Mouse (Mus musculus): ENCODE results near the gene Hoxd4. TPM values are rescaled to one million over a fixed set of nuclear protein-coding genes. Genes with fewer than 3 reads are reported as not detected.

Gene Hoxd4
- polyA plus RNA-seq, 1 experiment from 2014 or later, result not detected

- peak; percentile 50 for DNase-seq (ENCODE audit: low spot score)
These were observed 42.0 kb upstream of the Hoxd4 start for GRCm38 (mm10) chr2:74669650-74670235.

GRCm38 (mm10) chr2:74670632-74671188, 41.0 kb upstream of the Hoxd4 start:
- 2% methylated on average over 3 of the region's 3 CpGs for WGBS
- Histone ChIP-seq H3K36me3 (ENCODE audit: control insufficient read depth, insufficient read depth, low read length) (no peaks in the 10 kb centered on the region), H3K9me3 (ENCODE audit: control insufficient read depth, low read length) (no peaks in the 10 kb centered on the region), H3K27ac (ENCODE audit: low read depth, low read length) (no peak overlapping the region), H3K4me1 (replicated peaks; ENCODE audit: control insufficient read depth, insufficient read depth, low read length) (peaks cover 9% of the 10 kb centered on the region; the same call in 1 of the 2 replicates), H3K27me3 (ENCODE audit: control insufficient read depth, insufficient read depth, low read length) (peaks cover 96% of the 10 kb centered on the region), H3K4me3 (ENCODE audit: low read depth, low read length) (no peak overlapping the region), H3K4me2 (ENCODE audit: low read depth, low read length, severe bottlenecking) (no peak overlapping the region), H3K9ac (ENCODE audit: low read length) (no peak overlapping the region)
- ATAC-seq (replicated peaks; ENCODE audit: low FRiP score) (no peak), DNase-seq (ENCODE audit: low spot score) (peak; percentile 14)

More at GRCm38 (mm10) chr2:74669650-74670235, 42.0 kb upstream of the Hoxd4 start:
- Histone ChIP-seq H3K36me3 (ENCODE audit: control insufficient read depth, insufficient read depth, low read length) (no peaks in the 10 kb centered on the region), H3K27ac (ENCODE audit: low read depth, low read length) (no peak overlapping the region), H3K9me3 (ENCODE audit: control insufficient read depth, low read length) (no peaks in the 10 kb centered on the region), H3K9ac (ENCODE audit: low read length) (no peak overlapping the region), H3K4me3 (ENCODE audit: low read depth, low read length) (no peak overlapping the region), H3K27me3 (ENCODE audit: control insufficient read depth, insufficient read depth, low read length) (peaks cover 95% of the 10 kb centered on the region), H3K4me1 (replicated peaks; ENCODE audit: control insufficient read depth, insufficient read depth, low read length) (peaks cover 9% of the 10 kb centered on the region; the same call in 1 of the 2 replicates), H3K4me2 (ENCODE audit: low read depth, low read length, severe bottlenecking) (no peak overlapping the region)
- 2% methylated on average over 14 of the region's 14 CpGs for WGBS
- no peak for ATAC-seq (replicated peaks; ENCODE audit: low FRiP score)

DNA sequence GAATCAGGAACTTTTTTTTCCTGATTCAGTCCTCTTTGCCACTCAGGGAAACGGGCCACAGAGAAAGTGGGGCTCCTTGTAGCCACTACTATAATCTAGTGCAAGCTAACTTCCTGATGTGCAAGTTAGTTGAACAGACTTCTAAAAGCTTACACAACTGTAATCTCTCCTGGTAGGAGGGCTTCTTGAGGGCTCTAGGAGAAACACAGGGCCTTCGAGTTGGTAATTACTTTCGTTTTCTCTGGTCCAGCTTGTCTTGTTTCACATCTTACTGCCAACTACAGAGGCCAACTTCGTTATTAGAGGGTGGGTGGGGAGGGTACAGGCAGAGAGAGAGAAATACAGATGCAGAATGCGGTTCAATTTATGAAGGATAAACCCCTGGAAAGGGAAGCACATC, 39.9 kb upstream of the Hoxd4 start:
- Histone ChIP-seq H3K27ac (ENCODE audit: low read depth, low read length) (no peak overlapping the region), H3K4me2 (ENCODE audit: low read depth, low read length, severe bottlenecking) (no peak overlapping the region), H3K9ac (ENCODE audit: low read length) (no peak overlapping the region), H3K36me3 (ENCODE audit: control insufficient read depth, insufficient read depth, low read length) (no peaks in the 10 kb centered on the region), H3K4me1 (replicated peaks; ENCODE audit: control insufficient read depth, insufficient read depth, low read length) (peaks cover 9% of the 10 kb centered on the region; the same call in 1 of the 2 replicates), H3K4me3 (ENCODE audit: low read depth, low read length) (no peak overlapping the region), H3K9me3 (ENCODE audit: control insufficient read depth, low read length) (no peaks in the 10 kb centered on the region), H3K27me3 (ENCODE audit: control insufficient read depth, insufficient read depth, low read length) (peaks cover 98% of the 10 kb centered on the region)
- WGBS, result 5% methylated on average over 5 of the region's 5 CpGs
- no peak for ATAC-seq (replicated peaks; ENCODE audit: low FRiP score)
- peak; percentile 33 for DNase-seq (ENCODE audit: low spot score)

GRCm38 (mm10) chr2:74672481-74673362, 39.0 kb upstream of the Hoxd4 start:
- Histone ChIP-seq H3K36me3 (ENCODE audit: control insufficient read depth, insufficient read depth, low read length) (no peaks in the 10 kb centered on the region), H3K4me3 (ENCODE audit: low read depth, low read length) (peak overlapping the region; percentile 7; the same call in 1 of the 2 replicates), H3K9ac (ENCODE audit: low read length) (no peak overlapping the region), H3K9me3 (ENCODE audit: control insufficient read depth, low read length) (no peaks in the 10 kb centered on the region), H3K4me1 (replicated peaks; ENCODE audit: control insufficient read depth, insufficient read depth, low read length) (peaks cover 9% of the 10 kb centered on the region; the same call in 1 of the 2 replicates), H3K27ac (ENCODE audit: low read depth, low read length) (no peak overlapping the region), H3K4me2 (ENCODE audit: low read depth, low read length, severe bottlenecking) (peak overlapping the region; percentile 35), H3K27me3 (ENCODE audit: control insufficient read depth, insufficient read depth, low read length) (peaks cover 98% of the 10 kb centered on the region)
- under 1% methylated on average over 40 of the region's 40 CpGs for WGBS
- peak; percentile 87 for DNase-seq (ENCODE audit: low spot score)
- ATAC-seq (replicated peaks; ENCODE audit: low FRiP score), result peak; percentile 47; the same call in 1 of the 2 replicates

DNA sequence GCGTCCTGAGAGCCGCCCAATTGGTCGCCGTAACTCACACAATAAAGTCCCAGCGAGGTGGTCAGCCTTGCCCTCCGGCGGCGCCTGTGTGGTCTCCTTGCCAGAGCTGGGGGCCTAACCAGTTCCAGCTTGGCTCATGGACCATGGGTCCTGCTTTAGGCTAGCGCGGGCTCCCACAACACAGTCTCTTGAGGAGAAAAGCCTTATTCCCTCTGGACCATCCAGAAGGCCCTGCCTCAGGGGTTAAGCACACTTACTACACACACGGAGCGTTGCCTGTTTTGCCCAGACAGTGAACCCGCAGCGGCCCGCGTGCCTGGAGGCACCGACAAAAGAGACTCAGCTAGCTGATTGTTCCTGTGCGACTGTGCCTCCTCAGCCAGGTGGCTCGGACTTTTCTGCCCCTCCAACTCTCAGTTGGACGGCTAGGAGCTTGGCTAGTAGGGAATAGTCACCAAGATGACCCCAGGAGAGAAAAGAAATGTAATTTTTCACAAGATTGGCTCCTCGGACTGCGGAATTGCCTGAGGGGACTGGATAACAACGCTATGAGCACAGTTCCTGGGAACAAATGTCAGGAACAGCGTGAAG, 37.8 kb upstream of the Hoxd4 start:
- Histone ChIP-seq H3K4me2 (ENCODE audit: low read depth, low read length, severe bottlenecking) (no peak overlapping the region), H3K27me3 (ENCODE audit: control insufficient read depth, insufficient read depth, low read length) (peaks cover 98% of the 10 kb centered on the region), H3K9ac (ENCODE audit: low read length) (no peak overlapping the region), H3K9me3 (ENCODE audit: control insufficient read depth, low read length) (no peaks in the 10 kb centered on the region), H3K36me3 (ENCODE audit: control insufficient read depth, insufficient read depth, low read length) (no peaks in the 10 kb centered on the region), H3K4me1 (replicated peaks; ENCODE audit: control insufficient read depth, insufficient read depth, low read length) (peaks cover 4% of the 10 kb centered on the region; the same call in 1 of the 2 replicates), H3K4me3 (ENCODE audit: low read depth, low read length) (no peak overlapping the region), H3K27ac (ENCODE audit: low read depth, low read length) (no peak overlapping the region)
- DNase-seq (ENCODE audit: low spot score) (peak; percentile 63), ATAC-seq (replicated peaks; ENCODE audit: low FRiP score) (no peak)
- under 1% methylated on average over 24 of the region's 24 CpGs for WGBS

DNA sequence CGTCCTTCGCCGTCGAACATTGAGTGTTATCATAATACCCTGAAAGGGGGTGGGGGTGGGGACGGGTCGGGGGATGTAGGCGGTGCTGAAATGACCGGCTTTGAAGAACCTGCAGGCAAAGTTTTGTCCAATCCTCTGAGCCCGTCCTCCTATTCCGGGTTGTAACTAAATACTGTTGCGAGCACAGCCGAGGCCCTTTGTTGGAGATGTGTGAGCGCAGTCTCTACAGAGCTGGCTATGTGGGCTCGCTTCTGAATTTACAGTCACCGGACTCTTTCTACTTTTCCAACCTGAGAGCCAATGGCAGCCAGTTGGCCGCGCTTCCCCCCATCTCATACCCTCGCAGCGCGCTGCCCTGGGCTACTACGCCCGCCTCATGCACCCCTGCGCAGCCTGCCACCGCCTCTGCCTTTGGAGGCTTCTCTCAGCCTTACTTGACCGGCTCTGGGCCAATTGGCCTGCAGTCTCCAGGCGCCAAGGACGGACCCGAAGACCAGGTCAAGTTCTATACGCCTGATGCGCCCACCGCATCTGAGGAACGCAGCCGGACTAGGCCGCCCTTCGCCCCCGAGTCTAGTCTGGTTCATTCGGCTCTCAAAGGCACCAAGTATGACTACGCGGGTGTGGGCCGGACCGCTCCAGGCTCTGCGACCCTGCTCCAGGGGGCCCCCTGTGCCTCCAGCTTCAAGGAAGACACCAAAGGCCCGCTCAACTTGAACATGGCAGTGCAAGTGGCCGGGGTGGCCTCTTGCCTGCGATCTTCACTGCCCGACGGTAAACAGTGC, 36.7 kb upstream of the Hoxd4 start, which contains the start of gene Hoxd12:
Hoxd12 (plus strand) TSS at position 133 of the 785 bp plus-strand sequence.
- H3K27me3 ChIP-seq (ENCODE audit: control insufficient read depth, insufficient read depth, low read length), result peaks cover 98% of the 10 kb centered on the region
- H3K27ac ChIP-seq (ENCODE audit: low read depth, low read length), result no peak within 1 kb of the TSS
- H3K4me3 ChIP-seq (ENCODE audit: low read depth, low read length), result no peak within 1 kb of the TSS
- no peak within 1 kb of the TSS for H3K4me2 ChIP-seq (ENCODE audit: low read depth, low read length, severe bottlenecking)
- H3K9ac ChIP-seq (ENCODE audit: low read length), result no peak within 1 kb of the TSS
- 2% methylated on average over 47 of the region's 47 CpGs for WGBS
- DNase-seq (ENCODE audit: low spot score), result peak; percentile 58
- ATAC-seq (replicated peaks; ENCODE audit: low FRiP score), result 0 out of 2 replicates have a peak, but pooled peaks have one; percentile 21
- peaks cover 4% of the 10 kb centered on the region; the same call in 1 of the 2 replicates for H3K4me1 ChIP-seq (replicated peaks; ENCODE audit: control insufficient read depth, insufficient read depth, low read length)
- no peaks in the 10 kb centered on the region for H3K9me3 ChIP-seq (ENCODE audit: control insufficient read depth, low read length)
- H3K36me3 ChIP-seq (ENCODE audit: control insufficient read depth, insufficient read depth, low read length), result no peaks in the 10 kb centered on the region

- H3K4me2 ChIP-seq (ENCODE audit: low read depth, low read length, severe bottlenecking), result no peak overlapping the region
- no peak for ATAC-seq (replicated peaks; ENCODE audit: low FRiP score)
- H3K27me3 ChIP-seq (ENCODE audit: control insufficient read depth, insufficient read depth, low read length), result peaks cover 100% of the 10 kb centered on the region
- peak; percentile 55 for DNase-seq (ENCODE audit: low spot score)
- peaks cover 4% of the 10 kb centered on the region; the same call in 1 of the 2 replicates for H3K4me1 ChIP-seq (replicated peaks; ENCODE audit: control insufficient read depth, insufficient read depth, low read length)
- H3K9me3 ChIP-seq (ENCODE audit: control insufficient read depth, low read length), result no peaks in the 10 kb centered on the region
- H3K36me3 ChIP-seq (ENCODE audit: control insufficient read depth, insufficient read depth, low read length), result no peaks in the 10 kb centered on the region
- WGBS, result 4% methylated on average over 23 of the region's 24 CpGs
- no peak overlapping the region for H3K27ac ChIP-seq (ENCODE audit: low read depth, low read length)
- no peak overlapping the region for H3K9ac ChIP-seq (ENCODE audit: low read length)
- H3K4me3 ChIP-seq (ENCODE audit: low read depth, low read length), result no peak overlapping the region
These were observed 36.0 kb upstream of the Hoxd4 start for GRCm38 (mm10) chr2:74675666-74676282.

Data from forebrain, embryonic 11.5 days (tissue).